Mouse (Mus musculus): ENCODE measurements around the gene Bag5. TPM values are rescaled to one million over a fixed set of nuclear protein-coding genes. Genes with fewer than 3 reads are reported as not detected.

The Bag5 gene
- polyA plus RNA-seq, 1 experiment: 35.9 TPM

- TF ChIP-seq POLR2A (IDR thresholded peaks at IDR 0.05; ENCODE audit: low read depth, low read length): no peak
- no peak for TF ChIP-seq CTCF (IDR thresholded peaks at IDR 0.05; ENCODE audit: borderline replicate concordance, insufficient read depth, low read length)
These were observed 41.7 kb upstream of the Bag5 start for GRCm38 (mm10) chr12:111754710-111755109.

GRCm38 (mm10) chr12:111753347-111753746, 40.3 kb upstream of the Bag5 start:
- no peak overlapping the region for H3K4me3 ChIP-seq (ENCODE audit: insufficient read depth, low read length)
- TF ChIP-seq CTCF (IDR thresholded peaks at IDR 0.05; ENCODE audit: borderline replicate concordance, insufficient read depth, low read length) (no peak), POLR2A (IDR thresholded peaks at IDR 0.05; ENCODE audit: low read depth, low read length) (no peak)
- no peak overlapping the region for H3K27ac ChIP-seq (ENCODE audit: insufficient read depth, low read length)
- H3K4me1 ChIP-seq (ENCODE audit: control insufficient read depth, insufficient read depth, low read length): 0 out of 2 replicates have a peak, but pooled peaks cover 4% of the 10 kb centered on the region

More at GRCm38 (mm10) chr12:111754710-111755109, 41.7 kb upstream of the Bag5 start:
- Histone ChIP-seq H3K27ac (ENCODE audit: insufficient read depth, low read length) (no peak overlapping the region), H3K4me1 (ENCODE audit: control insufficient read depth, insufficient read depth, low read length) (0 out of 2 replicates have a peak, but pooled peaks cover 4% of the 10 kb centered on the region), H3K4me3 (ENCODE audit: insufficient read depth, low read length) (no peak overlapping the region)

- Histone ChIP-seq H3K4me1 (ENCODE audit: control insufficient read depth, insufficient read depth, low read length) (0 out of 2 replicates have a peak, but pooled peaks cover 4% of the 10 kb centered on the region), H3K4me3 (ENCODE audit: insufficient read depth, low read length) (no peak overlapping the region), H3K27ac (ENCODE audit: insufficient read depth, low read length) (no peak overlapping the region)
- TF ChIP-seq POLR2A (IDR thresholded peaks at IDR 0.05; ENCODE audit: low read depth, low read length): no peak
- no peak for TF ChIP-seq CTCF (IDR thresholded peaks at IDR 0.05; ENCODE audit: borderline replicate concordance, insufficient read depth, low read length)
These were observed 39.4 kb upstream of the Bag5 start for GRCm38 (mm10) chr12:111752491-111752890.

GRCm38 (mm10) chr12:111750739-111751138, 37.7 kb upstream of the Bag5 start:
- TF ChIP-seq POLR2A (IDR thresholded peaks at IDR 0.05; ENCODE audit: low read depth, low read length) (no peak), CTCF (IDR thresholded peaks at IDR 0.05; ENCODE audit: borderline replicate concordance, insufficient read depth, low read length) (no peak)
- no peak overlapping the region for H3K27ac ChIP-seq (ENCODE audit: insufficient read depth, low read length)
- H3K4me3 ChIP-seq (ENCODE audit: insufficient read depth, low read length): no peak overlapping the region
- H3K4me1 ChIP-seq (ENCODE audit: control insufficient read depth, insufficient read depth, low read length): peaks cover 2% of the 10 kb centered on the region; the same call in 1 of the 2 replicates

GRCm38 (mm10) chr12:111747421-111747820, 34.4 kb upstream of the Bag5 start:
- Histone ChIP-seq H3K4me3 (ENCODE audit: insufficient read depth, low read length) (no peak overlapping the region), H3K27ac (ENCODE audit: insufficient read depth, low read length) (no peak overlapping the region), H3K4me1 (ENCODE audit: control insufficient read depth, insufficient read depth, low read length) (peaks cover 3% of the 10 kb centered on the region; the same call in 1 of the 2 replicates)
- no peak for TF ChIP-seq CTCF (IDR thresholded peaks at IDR 0.05; ENCODE audit: borderline replicate concordance, insufficient read depth, low read length)
- TF ChIP-seq POLR2A (IDR thresholded peaks at IDR 0.05; ENCODE audit: low read depth, low read length): no peak

GRCm38 (mm10) chr12:111746091-111746490, 33.0 kb upstream of the Bag5 start:
- no peak overlapping the region for H3K4me3 ChIP-seq (ENCODE audit: insufficient read depth, low read length)
- peaks cover 3% of the 10 kb centered on the region; the same call in 1 of the 2 replicates for H3K4me1 ChIP-seq (ENCODE audit: control insufficient read depth, insufficient read depth, low read length)
- no peak overlapping the region for H3K27ac ChIP-seq (ENCODE audit: insufficient read depth, low read length)
- TF ChIP-seq POLR2A (IDR thresholded peaks at IDR 0.05; ENCODE audit: low read depth, low read length): 0 out of 2 replicates have a peak, but pooled peaks have one; percentile 34
- TF ChIP-seq CTCF (IDR thresholded peaks at IDR 0.05; ENCODE audit: borderline replicate concordance, insufficient read depth, low read length): no peak

GRCm38 (mm10) chr12:111745274-111745673, 32.2 kb upstream of the Bag5 start:
- TF ChIP-seq CTCF (IDR thresholded peaks at IDR 0.05; ENCODE audit: borderline replicate concordance, insufficient read depth, low read length) (no peak), POLR2A (IDR thresholded peaks at IDR 0.05; ENCODE audit: low read depth, low read length) (no peak)
- Histone ChIP-seq H3K4me3 (ENCODE audit: insufficient read depth, low read length) (no peak overlapping the region), H3K4me1 (ENCODE audit: control insufficient read depth, insufficient read depth, low read length) (peaks cover 3% of the 10 kb centered on the region; the same call in 1 of the 2 replicates), H3K27ac (ENCODE audit: insufficient read depth, low read length) (no peak overlapping the region)

- H3K27ac ChIP-seq (ENCODE audit: insufficient read depth, low read length): no peak overlapping the region
- no peak for TF ChIP-seq POLR2A (IDR thresholded peaks at IDR 0.05; ENCODE audit: low read depth, low read length)
- no peak for TF ChIP-seq CTCF (IDR thresholded peaks at IDR 0.05; ENCODE audit: borderline replicate concordance, insufficient read depth, low read length)
- H3K4me3 ChIP-seq (ENCODE audit: insufficient read depth, low read length): no peak overlapping the region
- H3K4me1 ChIP-seq (ENCODE audit: control insufficient read depth, insufficient read depth, low read length): peaks cover 3% of the 10 kb centered on the region; the same call in 1 of the 2 replicates
These were observed 30.9 kb upstream of the Bag5 start for GRCm38 (mm10) chr12:111743981-111744423.

GRCm38 (mm10) chr12:111743419-111743818, 30.4 kb upstream of the Bag5 start:
- H3K27ac ChIP-seq (ENCODE audit: insufficient read depth, low read length): no peak overlapping the region
- TF ChIP-seq POLR2A (IDR thresholded peaks at IDR 0.05; ENCODE audit: low read depth, low read length) (no peak), CTCF (IDR thresholded peaks at IDR 0.05; ENCODE audit: borderline replicate concordance, insufficient read depth, low read length) (no peak)
- peaks cover 3% of the 10 kb centered on the region; the same call in 1 of the 2 replicates for H3K4me1 ChIP-seq (ENCODE audit: control insufficient read depth, insufficient read depth, low read length)
- no peak overlapping the region for H3K4me3 ChIP-seq (ENCODE audit: insufficient read depth, low read length)

- H3K4me1 ChIP-seq (ENCODE audit: control insufficient read depth, insufficient read depth, low read length): peaks cover 3% of the 10 kb centered on the region; the same call in 1 of the 2 replicates
- TF ChIP-seq POLR2A (IDR thresholded peaks at IDR 0.05; ENCODE audit: low read depth, low read length) (no peak), CTCF (IDR thresholded peaks at IDR 0.05; ENCODE audit: borderline replicate concordance, insufficient read depth, low read length) (no peak)
- H3K27ac ChIP-seq (ENCODE audit: insufficient read depth, low read length): no peak overlapping the region
- no peak overlapping the region for H3K4me3 ChIP-seq (ENCODE audit: insufficient read depth, low read length)
These were observed 28.3 kb upstream of the Bag5 start for GRCm38 (mm10) chr12:111741338-111741737.
